Mouse (Mus musculus): ENCODE measurements around the gene Klhl18.

- TF ChIP-seq CTCF (IDR thresholded peaks at IDR 0.05; ENCODE audit: control insufficient read depth, insufficient read depth, insufficient read length) (no peak), CEBPB (IDR thresholded peaks at IDR 0.05; ENCODE audit: low read depth) (no peak), USF1 (IDR thresholded peaks at IDR 0.05; ENCODE audit: low read depth) (no peak)
Observed at GRCm38 (mm10) chr9:110440559-110440958, 35.9 kb downstream of the Klhl18 start.
